Mouse (Mus musculus) mesoderm, embryonic 11.5 days (tissue): ENCODE data around the gene Rtl4.

ENCODE experiments used
- DNase-seq: peaks from one replicate; pipeline ENCODE4 v3.0.0-alpha.2; 2012; ENCODE audit warnings: low read depth, low spot score

The Rtl4 gene

DNA sequence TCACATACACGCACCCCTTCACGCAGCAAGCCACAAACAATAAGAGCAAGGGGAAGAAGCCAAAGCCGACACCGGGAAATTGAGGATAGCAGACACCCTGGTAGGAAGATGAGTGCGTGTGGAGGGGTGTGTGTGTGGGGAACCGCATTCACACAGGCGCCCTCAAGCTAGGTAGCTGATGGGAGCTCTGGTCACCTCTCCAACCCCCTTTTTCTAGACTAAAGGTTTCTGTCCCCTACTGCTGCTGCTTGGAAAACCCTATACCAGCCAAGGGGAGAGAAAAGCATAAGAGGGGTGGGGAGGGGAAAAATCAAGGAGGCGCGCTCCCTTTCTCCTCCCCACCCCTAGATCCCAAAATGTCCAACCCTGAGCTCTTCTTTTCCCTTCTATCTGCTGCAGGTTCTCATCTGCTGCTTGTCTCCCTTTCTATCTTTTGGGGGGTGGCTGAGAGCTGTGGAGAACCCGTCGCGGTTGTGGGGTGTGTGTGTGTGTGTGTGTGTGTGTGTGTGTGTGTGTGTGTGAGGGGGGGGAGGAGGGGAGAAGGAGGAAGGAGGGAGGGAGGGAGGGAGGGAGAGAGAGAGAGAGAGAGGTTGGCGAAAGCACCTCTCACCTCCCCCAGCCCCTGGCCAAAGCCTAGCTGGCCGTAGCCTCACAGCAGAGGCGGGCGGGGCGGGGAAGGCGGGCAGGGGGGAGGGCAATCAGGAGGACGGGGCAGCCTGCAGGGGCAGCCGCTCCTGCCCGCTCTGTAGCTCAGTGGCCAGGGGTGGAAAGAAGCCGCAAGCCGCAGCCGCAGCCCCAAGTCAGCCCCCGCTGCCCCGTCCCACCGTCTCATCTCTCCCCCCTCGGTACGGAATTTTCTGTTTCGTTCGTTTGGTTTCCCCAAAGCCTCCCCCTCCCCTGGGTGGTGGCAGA is at the start of gene Rtl4:
TSS of gene Rtl4 (plus strand) at position 701 of the 912 bp plus-strand sequence.
- peak; percentile 2 for DNase-seq

- no peak for DNase-seq
Measured at GRCm38 (mm10) chrX:144644756-144645155, 44.0 kb upstream of the Rtl4 start.

- DNase-seq = peak; percentile 4
Measured at GRCm38 (mm10) chrX:144645394-144645793, 43.3 kb upstream of the Rtl4 start.

DNA sequence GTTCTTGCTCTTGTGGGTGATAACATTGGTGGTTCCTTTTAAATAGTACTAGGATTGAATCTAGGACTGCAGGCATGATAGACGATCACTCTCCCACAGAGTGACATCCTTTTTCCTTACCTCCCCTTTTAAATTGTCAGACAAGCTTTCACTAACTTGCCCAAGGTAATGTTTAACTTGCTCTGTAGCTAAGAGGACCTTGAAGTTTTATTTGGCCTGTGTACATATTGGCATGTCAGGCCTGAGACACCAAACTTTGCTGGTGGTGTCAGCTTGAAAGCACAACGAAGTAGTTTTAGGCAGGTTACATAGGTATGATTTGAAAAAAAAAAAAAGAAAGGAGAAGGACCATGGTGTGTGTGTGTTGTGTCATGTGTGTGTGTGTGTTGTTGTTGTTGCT is 36.5 kb upstream of the Rtl4 start:
- DNase-seq = no peak

GRCm38 (mm10) chrX:144687742-144688141 is 965 bp upstream of the Rtl4 start:
- no peak for DNase-seq

- DNase-seq = no peak
Measured at GRCm38 (mm10) chrX:144688142-144688206, 733 bp upstream of the Rtl4 start, which contains the start of gene Trpc5. Gene Trpc5 (minus strand): TSS chrX:144688180.

DNA sequence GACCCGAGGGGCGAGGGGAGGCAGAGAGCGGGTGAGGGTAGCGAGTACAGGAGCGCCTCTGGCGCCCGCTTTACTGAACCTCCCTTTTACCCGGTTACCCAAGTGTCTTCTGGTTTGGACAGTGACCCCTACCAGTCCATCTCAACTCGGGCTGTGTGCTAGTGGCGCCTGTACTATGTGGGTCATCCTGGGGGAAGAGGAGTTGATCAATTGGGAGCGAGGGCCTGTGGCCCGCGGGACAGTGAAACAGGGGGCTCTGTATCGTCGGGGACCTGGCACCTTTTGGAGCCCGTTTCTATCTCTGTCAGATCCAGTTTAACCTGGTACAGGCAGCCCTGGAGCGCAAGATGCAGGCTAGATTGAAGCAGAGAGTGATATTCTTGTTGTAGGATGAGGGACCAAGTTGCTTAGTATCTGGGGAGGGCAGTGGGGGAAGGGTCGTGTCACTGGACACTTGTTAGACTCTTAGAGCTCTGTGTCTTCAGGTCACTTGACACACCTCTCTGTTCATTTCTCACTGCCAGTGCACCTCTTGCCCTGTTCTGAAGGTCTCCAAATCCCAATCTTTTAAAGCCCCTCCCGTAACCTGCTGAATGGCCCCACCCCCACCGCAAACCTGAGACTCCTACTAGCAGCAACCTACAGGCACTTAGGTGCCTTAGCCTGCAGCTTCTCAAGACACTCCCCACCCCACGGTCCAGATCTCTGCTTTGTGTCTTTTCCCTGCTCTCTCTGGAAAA is 582 bp downstream of the Rtl4 start:
- peak; percentile 4 for DNase-seq

DNA sequence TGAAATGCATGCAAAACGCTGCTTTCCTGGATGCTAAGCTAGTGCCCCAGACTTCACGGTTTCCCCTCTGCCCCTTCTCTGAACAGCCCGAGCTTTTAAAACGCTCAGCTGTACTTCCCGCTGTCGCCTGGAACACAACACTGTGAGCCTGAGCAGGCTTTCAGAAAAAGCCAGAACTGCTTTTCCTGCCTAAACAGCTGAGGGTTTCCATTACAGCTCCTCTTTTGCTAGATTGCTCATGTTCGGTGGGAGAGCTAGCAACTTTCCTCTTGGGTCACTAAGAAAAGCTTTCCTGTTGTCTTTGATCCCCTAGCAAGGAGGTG is 1.1 kb downstream of the Rtl4 start:
- peak; percentile 6 for DNase-seq

- no peak for DNase-seq
Measured at GRCm38 (mm10) chrX:144716330-144716729, 27.6 kb downstream of the Rtl4 start.

GRCm38 (mm10) chrX:144747528-144748049 is 58.9 kb downstream of the Rtl4 start:
- no peak for DNase-seq

GRCm38 (mm10) chrX:144986980-144987379 is 298.3 kb downstream of the Rtl4 start:
- DNase-seq = no peak

GRCm38 (mm10) chrX:145065484-145065913 is 376.8 kb downstream of the Rtl4 start:
- DNase-seq = no peak

DNA sequence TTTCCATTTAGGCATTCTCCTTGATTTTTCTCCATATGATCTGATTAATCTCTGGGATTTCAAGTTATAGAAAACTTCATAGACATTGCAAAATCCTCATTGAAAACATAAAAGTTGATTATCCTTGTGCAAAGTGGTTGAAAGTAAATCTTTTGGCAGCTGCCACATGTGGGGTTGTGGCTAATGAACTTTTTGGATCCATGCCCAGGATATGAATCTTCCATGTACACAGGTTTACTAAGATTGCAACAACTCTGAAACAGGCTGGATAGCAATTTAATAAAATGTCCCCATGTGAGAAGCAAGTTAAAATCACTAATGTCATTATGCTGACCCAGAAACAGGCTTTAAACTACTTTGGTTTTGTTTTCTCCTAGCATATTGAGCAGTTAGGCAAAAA is 401.1 kb downstream of the Rtl4 start:
- no peak for DNase-seq

DNA sequence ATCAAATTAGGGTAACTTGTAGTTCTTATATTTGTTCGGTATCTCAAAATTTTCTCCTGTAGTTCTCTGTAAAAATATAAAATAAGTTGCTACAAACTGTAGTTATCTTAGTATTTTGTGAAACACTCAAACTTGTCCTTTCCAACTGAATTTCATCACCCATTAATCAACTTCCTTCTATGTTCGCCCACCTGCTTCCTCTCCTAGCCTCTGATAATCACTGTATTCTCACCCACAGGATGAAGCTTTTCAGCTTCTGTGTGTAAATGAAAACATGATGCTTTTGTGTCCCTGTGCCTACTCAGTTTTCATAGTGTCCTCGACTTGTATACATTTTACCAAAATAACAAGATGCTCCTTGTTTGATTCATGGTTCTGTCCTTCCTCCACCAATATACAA is 401.7 kb downstream of the Rtl4 start:
- DNase-seq = no peak

DNA sequence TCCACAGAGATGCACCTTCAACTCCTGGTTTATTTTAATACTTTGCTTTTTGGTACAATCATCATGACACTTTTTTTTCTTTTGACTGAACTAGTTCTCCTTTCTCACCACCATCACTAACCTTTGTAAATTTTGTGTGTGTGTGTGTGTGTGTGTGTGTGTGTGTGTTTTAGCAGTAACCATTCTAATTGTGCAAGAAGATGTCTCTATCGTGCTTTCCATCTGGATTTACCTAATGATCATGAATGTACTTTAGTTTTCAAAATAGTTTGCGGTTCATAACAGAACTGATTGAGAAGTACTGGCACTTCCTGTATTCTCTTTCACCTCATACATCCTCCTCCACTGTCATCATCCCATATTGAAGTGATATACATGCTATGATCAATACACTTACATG is 402.3 kb downstream of the Rtl4 start:
- DNase-seq = no peak
